Mouse (Mus musculus): Measurements from ENCODE around the gene Gm14139.
A peak's percentile ranks its signal among the peaks of the same experiment; 100 is the strongest.
"Not testable (repeated sequence)": the region's sequence is repeated elsewhere in the genome, so short reads cannot be mapped to it uniquely, and the experiment has no call there.

Gm14139 gene

GRCm38 (mm10) chr2:150181570-150181999 is at the start of gene Gm14139:
Gm14139 (plus strand) TSS chr2:150181755.
- not testable (repeated sequence) for DNase-seq (ENCODE audit: low read depth, low spot score)

- not testable (repeated sequence) for DNase-seq (ENCODE audit: low read depth, low spot score)
Measured at GRCm38 (mm10) chr2:150132002-150132401, 49.6 kb upstream of the Gm14139 start.

GRCm38 (mm10) chr2:150132773-150133172 is 48.8 kb upstream of the Gm14139 start:
- DNase-seq (ENCODE audit: low read depth, low spot score): no peak

GRCm38 (mm10) chr2:150136435-150136897 is 45.1 kb upstream of the Gm14139 start, which contains the start of gene Zfp120:
Zfp120 (minus strand) TSS chr2:150136708.
- peak; percentile 75 for DNase-seq (ENCODE audit: low read depth, low spot score)

GRCm38 (mm10) chr2:150166703-150167102 is 14.9 kb upstream of the Gm14139 start:
- no peak for DNase-seq (ENCODE audit: low read depth, low spot score)

- DNase-seq (ENCODE audit: low read depth, low spot score): no peak
Measured at GRCm38 (mm10) chr2:150173833-150174232, 7.7 kb upstream of the Gm14139 start.

GRCm38 (mm10) chr2:150179579-150179978 is 2.0 kb upstream of the Gm14139 start, which contains the start of gene Gm10770:
Gm10770 (minus strand) TSS chr2:150179679.
- not testable (repeated sequence) for DNase-seq (ENCODE audit: low read depth, low spot score)

- not testable (repeated sequence) for DNase-seq (ENCODE audit: low read depth, low spot score)
Measured at GRCm38 (mm10) chr2:150181046-150181445, 509 bp upstream of the Gm14139 start.

- peak; percentile 24 for DNase-seq (ENCODE audit: low read depth, low spot score)
Measured at GRCm38 (mm10) chr2:150217600-150218362, 36.2 kb downstream of the Gm14139 start, which contains the start of gene Zfp937. Zfp937 (plus strand) TSS chr2:150218073.

GRCm38 (mm10) chr2:150218363-150218725 is 36.8 kb downstream of the Gm14139 start:
- DNase-seq (ENCODE audit: low read depth, low spot score): not testable (repeated sequence)

GRCm38 (mm10) chr2:150223263-150223662 is 41.7 kb downstream of the Gm14139 start:
- DNase-seq (ENCODE audit: low read depth, low spot score): not testable (repeated sequence)
